Mouse (Mus musculus): ENCODE results near the gene Pde6c. TPM values are rescaled to one million over a fixed set of nuclear protein-coding genes. Genes with fewer than 3 reads are reported as not detected.

Gene Pde6c
- not detected for polyA plus RNA-seq (2017; shearing (Covaris generic))

DNA sequence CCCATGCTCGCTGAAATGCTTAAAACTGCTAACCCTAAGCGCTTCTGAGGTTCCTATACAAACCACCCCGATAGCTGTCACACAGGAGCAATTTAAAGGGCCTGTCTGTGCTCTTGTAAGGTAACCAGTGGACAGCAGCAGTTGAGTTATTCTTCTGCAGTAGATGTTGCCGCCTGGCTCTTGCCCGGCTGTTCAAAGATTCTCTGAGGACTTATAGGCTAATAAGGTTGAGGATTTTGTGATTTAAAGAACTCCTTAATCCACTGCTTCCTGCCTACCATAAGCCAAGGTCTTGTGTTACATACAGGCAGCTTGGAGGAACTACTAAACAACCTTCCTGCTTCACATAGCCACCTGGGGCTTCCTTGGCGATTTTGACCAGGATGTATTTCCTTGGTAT, at the start of gene Pde6c:
Gene Pde6c (plus strand): TSS at position 301 of the 400 bp plus-strand sequence.
- no peak for ATAC-seq

DNA sequence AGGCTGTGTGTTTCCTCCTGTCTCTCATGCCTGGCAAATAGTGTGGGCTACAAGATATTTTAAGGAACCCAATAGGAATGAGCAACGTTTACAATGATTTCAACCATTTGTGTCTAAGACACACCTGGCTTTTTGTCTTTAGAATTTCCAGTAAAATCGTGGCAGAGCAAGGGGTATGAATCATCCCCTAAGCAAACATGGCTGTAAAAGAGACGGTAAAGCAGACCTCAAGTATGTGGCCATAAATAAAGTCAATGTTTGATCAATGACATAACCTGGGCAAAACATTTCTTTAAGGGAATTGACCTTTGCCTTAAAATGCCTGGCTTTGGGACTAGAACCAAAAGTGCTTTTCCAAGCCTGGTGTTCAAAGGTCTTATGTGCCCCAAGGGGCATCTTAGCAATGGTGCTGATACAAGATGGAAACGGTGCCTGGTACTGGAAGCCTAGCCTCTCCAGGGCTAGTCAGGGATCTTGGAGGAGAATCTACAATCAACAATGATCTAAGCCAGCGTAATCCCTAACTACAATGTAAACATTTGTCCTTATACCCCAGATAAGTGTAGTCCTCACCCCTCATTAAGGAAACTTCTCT, 49.6 kb upstream of the Pde6c start:
- ATAC-seq = no peak

DNA sequence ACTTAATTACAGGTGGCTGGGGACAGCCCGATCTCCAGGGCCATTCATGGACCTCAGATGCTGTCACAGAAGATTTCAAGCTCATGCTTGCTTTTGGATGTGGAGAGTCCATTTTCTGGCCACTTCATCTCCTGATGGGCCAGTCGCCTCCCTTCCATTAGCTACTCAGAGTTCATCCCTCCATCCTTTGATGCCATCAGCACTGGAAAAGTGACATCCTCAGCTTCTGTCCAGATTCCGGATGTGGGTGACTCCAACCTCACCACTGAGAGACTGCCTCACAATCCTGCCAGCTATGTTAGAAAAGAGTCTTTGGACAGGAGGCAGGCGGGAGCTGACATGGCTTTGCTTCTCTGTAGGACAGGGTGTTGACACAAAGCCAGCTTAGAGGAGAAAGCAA, 46.7 kb upstream of the Pde6c start:
- ATAC-seq = no peak

DNA sequence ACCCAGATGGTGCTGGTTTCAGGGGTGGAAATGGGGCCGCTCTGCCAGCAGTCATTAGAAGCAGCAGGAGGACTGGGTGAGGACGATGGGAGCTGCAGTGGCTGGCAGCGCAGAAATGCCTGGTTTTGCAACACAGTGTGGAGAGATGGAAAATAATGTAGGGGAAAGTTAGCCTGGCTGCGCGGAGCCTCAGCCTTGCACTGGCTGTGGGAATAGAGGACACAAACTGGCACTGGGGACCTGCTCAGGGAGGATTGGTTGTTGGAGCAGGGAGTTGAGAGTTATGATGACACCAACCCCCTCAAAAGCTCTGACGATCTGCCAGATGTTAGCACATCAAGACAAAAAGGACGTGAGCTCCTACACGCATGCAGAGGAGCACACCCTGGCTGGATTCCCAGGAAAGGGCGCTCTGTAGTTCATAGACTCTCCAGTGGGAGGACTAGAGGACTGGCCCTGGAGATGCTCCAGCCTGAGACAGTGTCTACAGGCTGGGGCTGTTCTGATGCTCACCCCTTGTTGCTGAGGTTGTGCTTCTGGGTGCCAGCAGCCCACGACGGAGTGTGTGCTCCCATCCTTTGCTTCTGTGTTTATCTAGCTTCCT, 45.5 kb upstream of the Pde6c start:
- ATAC-seq = no peak

GRCm38 (mm10) chr19:38089358-38089757, 43.2 kb upstream of the Pde6c start:
- ATAC-seq = no peak

GRCm38 (mm10) chr19:38091512-38091985, 41.0 kb upstream of the Pde6c start:
- ATAC-seq = no peak

DNA sequence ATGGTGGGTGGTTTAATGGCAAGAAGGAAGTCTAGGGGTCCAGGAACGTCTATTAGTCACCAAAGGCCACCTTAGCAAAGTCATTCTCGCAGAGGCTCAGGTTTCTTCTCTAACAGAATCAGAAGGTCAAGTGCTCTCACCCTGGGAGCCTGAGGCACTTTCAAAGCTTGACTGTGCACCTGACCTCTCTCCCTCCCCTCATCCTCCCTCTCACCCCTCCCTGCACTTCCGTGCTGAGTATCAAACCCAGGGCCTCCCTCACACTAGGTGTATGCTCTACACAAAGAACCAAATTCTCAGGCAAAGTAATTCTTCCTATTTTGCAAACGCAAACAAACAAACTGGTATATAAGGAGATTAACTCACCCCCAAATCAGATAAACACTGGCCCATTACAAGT, 36.4 kb upstream of the Pde6c start:
- ATAC-seq = no peak

DNA sequence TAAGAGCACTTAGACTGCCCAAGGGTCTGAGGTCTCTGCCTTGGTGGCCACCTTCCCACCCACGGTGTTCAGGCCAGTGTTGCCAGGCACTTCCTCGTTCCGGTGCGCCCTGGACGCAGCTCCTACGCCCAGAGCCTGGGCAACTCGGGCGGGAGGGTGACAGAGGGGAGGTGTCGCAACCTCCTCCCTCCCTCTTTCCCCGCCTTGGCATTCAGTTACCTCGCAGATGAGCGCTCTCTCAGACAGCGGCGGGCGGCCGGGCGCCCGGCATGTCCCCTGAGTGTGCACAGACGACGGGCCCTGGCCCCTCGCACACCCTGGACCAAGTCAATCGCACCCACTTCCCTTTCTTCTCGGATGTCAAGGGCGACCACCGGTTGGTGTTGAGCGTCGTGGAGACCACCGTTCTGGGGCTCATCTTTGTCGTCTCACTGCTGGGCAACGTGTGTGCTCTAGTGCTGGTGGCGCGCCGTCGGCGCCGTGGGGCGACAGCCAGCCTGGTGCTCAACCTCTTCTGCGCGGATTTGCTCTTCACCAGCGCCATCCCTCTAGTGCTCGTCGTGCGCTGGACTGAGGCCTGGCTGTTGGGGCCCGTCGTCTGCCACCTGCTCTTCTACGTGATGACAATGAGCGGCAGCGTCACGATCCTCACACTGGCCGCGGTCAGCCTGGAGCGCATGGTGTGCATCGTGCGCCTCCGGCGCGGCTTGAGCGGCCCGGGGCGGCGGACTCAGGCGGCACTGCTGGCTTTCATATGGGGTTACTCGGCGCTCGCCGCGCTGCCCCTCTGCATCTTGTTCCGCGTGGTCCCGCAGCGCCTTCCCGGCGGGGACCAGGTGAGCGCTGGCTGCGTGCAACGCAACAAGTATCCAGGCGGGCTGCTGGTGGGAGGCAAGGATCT, 35.5 kb upstream of the Pde6c start, which contains the start of gene Ffar4:
Gene Ffar4 (plus strand): TSS at position 214 of the 901 bp plus-strand sequence.
- ATAC-seq = no peak

GRCm38 (mm10) chr19:38107871-38108270, 24.7 kb upstream of the Pde6c start:
- ATAC-seq = no peak

GRCm38 (mm10) chr19:38109506-38110242, 22.9 kb upstream of the Pde6c start:
- ATAC-seq = no peak

GRCm38 (mm10) chr19:38111056-38111455, 21.5 kb upstream of the Pde6c start:
- no peak for ATAC-seq

DNA sequence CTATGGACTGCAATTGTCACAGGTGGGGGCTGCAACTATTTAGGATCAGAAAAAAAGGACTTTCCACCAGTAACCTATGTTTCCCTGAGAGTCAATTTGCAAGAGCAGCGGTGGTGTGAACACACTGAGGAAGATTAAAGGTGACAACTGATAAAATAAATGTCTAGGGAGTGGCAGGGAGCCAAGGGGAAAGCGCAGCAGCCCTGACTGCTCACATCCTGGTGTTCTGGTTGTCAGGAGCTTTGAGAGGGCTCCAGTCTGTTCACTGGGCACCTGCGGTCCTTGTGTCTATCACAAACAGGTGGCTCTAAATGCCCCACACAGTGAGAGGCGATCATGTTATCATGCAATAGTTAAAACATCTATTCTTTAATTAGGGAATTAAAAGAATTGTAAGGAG, 20.0 kb upstream of the Pde6c start:
- no peak for ATAC-seq

- ATAC-seq = no peak
Observed at GRCm38 (mm10) chr19:38114834-38115491, 17.6 kb upstream of the Pde6c start.

- ATAC-seq = no peak
Observed at GRCm38 (mm10) chr19:38120123-38120760, 12.3 kb upstream of the Pde6c start.

DNA sequence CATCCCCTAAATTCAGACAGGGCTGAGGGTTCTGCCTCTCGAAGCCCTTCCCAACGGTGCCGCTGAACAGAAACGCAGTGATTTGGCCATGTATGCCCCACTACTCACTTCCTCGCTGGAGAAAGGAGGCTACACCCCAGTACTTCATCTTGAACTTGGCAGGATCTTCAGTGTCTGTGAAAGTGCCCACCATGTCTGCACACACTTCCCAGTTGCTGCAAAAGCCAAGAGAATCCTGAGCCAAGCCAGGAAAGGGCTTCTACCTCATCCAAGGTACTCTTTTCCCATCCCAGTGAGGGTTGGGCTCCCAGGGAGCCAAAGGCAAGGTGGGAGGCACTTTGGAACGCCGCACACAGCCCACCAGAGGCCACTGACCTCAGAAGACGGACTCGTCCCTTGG, 8.7 kb upstream of the Pde6c start:
- no peak for ATAC-seq

GRCm38 (mm10) chr19:38124401-38125218, 8.0 kb upstream of the Pde6c start:
- no peak for ATAC-seq

DNA sequence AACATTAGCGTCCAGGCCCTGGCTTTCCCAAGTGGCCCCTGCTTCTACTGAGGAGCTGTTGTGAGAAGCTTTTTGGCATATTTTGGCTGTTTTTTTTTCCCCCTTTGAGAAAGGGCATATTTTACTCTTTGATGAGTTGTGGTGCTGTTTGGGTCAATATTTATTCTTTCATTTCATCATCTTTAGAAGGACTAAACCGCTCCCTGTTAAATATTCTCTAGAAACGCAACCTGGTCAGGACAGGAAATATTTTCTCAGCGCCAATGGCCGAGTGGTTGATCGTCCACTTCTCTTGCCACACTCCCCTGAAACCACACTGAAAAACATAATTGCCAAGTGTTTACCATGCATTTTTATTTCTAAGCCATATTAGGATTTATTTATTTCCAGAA, 7.4 kb upstream of the Pde6c start, which contains the start of gene Rbp4:
Gene Rbp4 (minus strand): TSS at position 63 of the 392 bp plus-strand sequence.
- ATAC-seq = no peak

DNA sequence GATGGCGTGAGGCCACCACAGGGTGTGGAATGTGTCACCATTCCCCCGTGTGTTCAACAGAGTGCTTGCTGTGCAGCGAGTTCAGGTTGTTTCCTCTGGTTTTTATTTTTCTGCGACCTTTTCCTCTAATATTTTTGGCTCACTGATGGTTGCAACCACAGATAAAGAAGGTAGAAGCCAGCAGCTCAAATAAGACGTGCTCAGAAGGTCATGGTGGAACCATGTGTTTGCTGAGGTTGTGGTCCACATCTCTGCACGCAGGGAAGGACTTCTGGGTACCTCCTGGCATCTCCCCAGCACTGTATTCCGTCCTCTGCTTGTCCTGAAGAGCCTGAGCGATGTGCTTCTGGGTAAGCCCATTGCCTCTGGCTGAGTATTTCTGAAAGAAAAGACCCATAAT, 5.9 kb upstream of the Pde6c start:
- ATAC-seq = no peak

DNA sequence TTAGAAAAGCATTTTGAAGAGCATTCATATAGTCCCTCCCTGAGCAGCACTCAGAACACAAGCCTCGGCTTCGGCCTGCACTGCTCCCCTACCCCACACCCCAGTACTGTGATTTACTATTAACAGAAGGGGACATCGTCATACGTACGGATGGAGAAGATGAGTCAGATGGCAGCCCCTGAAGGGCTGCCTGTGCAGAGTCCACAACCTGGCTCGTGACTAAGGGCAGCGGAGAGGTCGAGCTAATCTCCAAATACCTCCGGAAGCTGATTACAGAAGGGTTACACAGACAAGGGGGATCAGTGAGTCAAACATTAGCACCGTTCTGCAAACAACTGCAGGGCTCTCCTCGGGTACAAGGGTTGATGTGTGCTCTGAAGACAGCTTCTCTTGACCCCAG, 1.4 kb downstream of the Pde6c start:
- no peak for ATAC-seq

- no peak for ATAC-seq
Observed at GRCm38 (mm10) chr19:38134806-38135205, 2.2 kb downstream of the Pde6c start.
